Mouse (Mus musculus): ENCODE results near the gene Mnd1. TPM values are rescaled to one million over a fixed set of nuclear protein-coding genes. Genes with fewer than 3 reads are reported as not detected.

Mnd1 gene
- polyA plus RNA-seq, 1 experiment from 2014 or later: 1.8 TPM

GRCm38 (mm10) chr3:84126721-84127120, 28.9 kb downstream of the Mnd1 start:
- no peaks in the 10 kb centered on the region for H3K36me3 ChIP-seq
- H3K9me3 ChIP-seq: no peaks in the 10 kb centered on the region
- no peaks in the 10 kb centered on the region for H3K4me1 ChIP-seq (replicated peaks)
- ATAC-seq (ENCODE audit: low FRiP score, low read depth): no peak
- no peak overlapping the region for H3K9ac ChIP-seq
- no peak overlapping the region for H3K27ac ChIP-seq (replicated peaks)
- no peaks in the 10 kb centered on the region for H3K27me3 ChIP-seq
- H3K4me2 ChIP-seq: no peak overlapping the region
- no peak overlapping the region for H3K4me3 ChIP-seq
- WGBS: 89% methylated on average over 3 of the region's 3 CpGs

GRCm38 (mm10) chr3:84125704-84126289, 29.8 kb downstream of the Mnd1 start:
- no peak overlapping the region for H3K4me2 ChIP-seq
- 54% methylated on average over 6 of the region's 6 CpGs for WGBS
- H3K27ac ChIP-seq (replicated peaks): no peak overlapping the region
- H3K9me3 ChIP-seq: no peaks in the 10 kb centered on the region
- H3K27me3 ChIP-seq: no peaks in the 10 kb centered on the region
- no peaks in the 10 kb centered on the region for H3K4me1 ChIP-seq (replicated peaks)
- no peak overlapping the region for H3K4me3 ChIP-seq
- H3K36me3 ChIP-seq: no peaks in the 10 kb centered on the region
- ATAC-seq (ENCODE audit: low FRiP score, low read depth): no peak
- H3K9ac ChIP-seq: no peak overlapping the region

- H3K9ac ChIP-seq: no peak overlapping the region
- no peak overlapping the region for H3K4me3 ChIP-seq
- H3K4me2 ChIP-seq: no peak overlapping the region
- no peak overlapping the region for H3K27ac ChIP-seq (replicated peaks)
- ATAC-seq (ENCODE audit: low FRiP score, low read depth): no peak
- no peaks in the 10 kb centered on the region for H3K27me3 ChIP-seq
- H3K9me3 ChIP-seq: no peaks in the 10 kb centered on the region
- H3K36me3 ChIP-seq: no peaks in the 10 kb centered on the region
- WGBS: 73% methylated on average over 3 of the region's 3 CpGs
- H3K4me1 ChIP-seq (replicated peaks): no peaks in the 10 kb centered on the region
Measured at GRCm38 (mm10) chr3:84123461-84123860, 32.1 kb downstream of the Mnd1 start.

- H3K9ac ChIP-seq: no peak overlapping the region
- no peaks in the 10 kb centered on the region for H3K27me3 ChIP-seq
- WGBS: 56% methylated on average over 7 of the region's 7 CpGs
- no peak overlapping the region for H3K4me3 ChIP-seq
- H3K4me2 ChIP-seq: no peak overlapping the region
- H3K9me3 ChIP-seq: no peaks in the 10 kb centered on the region
- H3K27ac ChIP-seq (replicated peaks): no peak overlapping the region
- no peaks in the 10 kb centered on the region for H3K4me1 ChIP-seq (replicated peaks)
- ATAC-seq (ENCODE audit: low FRiP score, low read depth): no peak
- H3K36me3 ChIP-seq: no peaks in the 10 kb centered on the region
Measured at GRCm38 (mm10) chr3:84118718-84119117, 36.9 kb downstream of the Mnd1 start.

- no peak overlapping the region for H3K4me2 ChIP-seq
- H3K36me3 ChIP-seq: no peaks in the 10 kb centered on the region
- H3K9ac ChIP-seq: no peak overlapping the region
- H3K4me1 ChIP-seq (replicated peaks): no peaks in the 10 kb centered on the region
- 86% methylated on average over 7 of the region's 7 CpGs for WGBS
- H3K27me3 ChIP-seq: no peaks in the 10 kb centered on the region
- no peak overlapping the region for H3K4me3 ChIP-seq
- no peak for ATAC-seq (ENCODE audit: low FRiP score, low read depth)
- H3K9me3 ChIP-seq: no peaks in the 10 kb centered on the region
- H3K27ac ChIP-seq (replicated peaks): no peak overlapping the region
Measured at GRCm38 (mm10) chr3:84118178-84118577, 37.4 kb downstream of the Mnd1 start.

GRCm38 (mm10) chr3:84108614-84109013, 47.0 kb downstream of the Mnd1 start:
- Histone ChIP-seq H3K36me3 (no peaks in the 10 kb centered on the region), H3K27me3 (no peaks in the 10 kb centered on the region), H3K4me3 (no peak overlapping the region), H3K4me1 (replicated peaks) (no peaks in the 10 kb centered on the region), H3K27ac (replicated peaks) (no peak overlapping the region), H3K9me3 (no peaks in the 10 kb centered on the region), H3K4me2 (no peak overlapping the region), H3K9ac (no peak overlapping the region)
- WGBS: 83% methylated on average over 2 of the region's 2 CpGs
- no peak for ATAC-seq (ENCODE audit: low FRiP score, low read depth)

- Histone ChIP-seq H3K27me3 (no peaks in the 10 kb centered on the region), H3K4me1 (replicated peaks) (no peaks in the 10 kb centered on the region), H3K9me3 (no peaks in the 10 kb centered on the region), H3K4me2 (no peak overlapping the region), H3K4me3 (no peak overlapping the region), H3K27ac (replicated peaks) (no peak overlapping the region), H3K9ac (no peak overlapping the region), H3K36me3 (no peaks in the 10 kb centered on the region)
- WGBS: 79% methylated on average over 2 of the region's 2 CpGs
- no peak for ATAC-seq (ENCODE audit: low FRiP score, low read depth)
Measured at GRCm38 (mm10) chr3:84106106-84106505, 49.5 kb downstream of the Mnd1 start.

GRCm38 (mm10) chr3:84103536-84103935, 52.0 kb downstream of the Mnd1 start:
- 78% methylated on average over 2 of the region's 2 CpGs for WGBS
- no peak for ATAC-seq (ENCODE audit: low FRiP score, low read depth)
- no peak overlapping the region for H3K9ac ChIP-seq
- H3K9me3 ChIP-seq: no peaks in the 10 kb centered on the region
- no peaks in the 10 kb centered on the region for H3K4me1 ChIP-seq (replicated peaks)
- H3K4me3 ChIP-seq: no peak overlapping the region
- H3K27ac ChIP-seq (replicated peaks): no peak overlapping the region
- no peaks in the 10 kb centered on the region for H3K27me3 ChIP-seq
- no peak overlapping the region for H3K4me2 ChIP-seq
- H3K36me3 ChIP-seq: no peaks in the 10 kb centered on the region

- Histone ChIP-seq H3K4me1 (replicated peaks) (no peaks in the 10 kb centered on the region), H3K4me3 (no peak overlapping the region), H3K9me3 (no peaks in the 10 kb centered on the region), H3K36me3 (no peaks in the 10 kb centered on the region), H3K27ac (replicated peaks) (no peak overlapping the region), H3K27me3 (no peaks in the 10 kb centered on the region), H3K9ac (no peak overlapping the region), H3K4me2 (no peak overlapping the region)
- no peak for ATAC-seq (ENCODE audit: low FRiP score, low read depth)
- WGBS: 96% methylated on average over 2 of the region's 2 CpGs
Measured at GRCm38 (mm10) chr3:84092875-84093274, 62.7 kb downstream of the Mnd1 start.

GRCm38 (mm10) chr3:84090982-84091381, 64.6 kb downstream of the Mnd1 start:
- H3K4me1 ChIP-seq (replicated peaks): no peaks in the 10 kb centered on the region
- H3K27me3 ChIP-seq: no peaks in the 10 kb centered on the region
- H3K9me3 ChIP-seq: no peaks in the 10 kb centered on the region
- ATAC-seq (ENCODE audit: low FRiP score, low read depth): no peak
- no peak overlapping the region for H3K4me2 ChIP-seq
- 33% methylated on average over 2 of the region's 2 CpGs for WGBS
- H3K36me3 ChIP-seq: no peaks in the 10 kb centered on the region
- no peak overlapping the region for H3K27ac ChIP-seq (replicated peaks)
- H3K9ac ChIP-seq: no peak overlapping the region
- H3K4me3 ChIP-seq: no peak overlapping the region

- no peaks in the 10 kb centered on the region for H3K4me1 ChIP-seq (replicated peaks)
- no peaks in the 10 kb centered on the region for H3K36me3 ChIP-seq
- no peak overlapping the region for H3K9ac ChIP-seq
- no peak overlapping the region for H3K4me3 ChIP-seq
- no peak overlapping the region for H3K27ac ChIP-seq (replicated peaks)
- no peak for ATAC-seq (ENCODE audit: low FRiP score, low read depth)
- no peaks in the 10 kb centered on the region for H3K27me3 ChIP-seq
- no peak overlapping the region for H3K4me2 ChIP-seq
- H3K9me3 ChIP-seq: no peaks in the 10 kb centered on the region
- 76% methylated on average over 2 of the region's 2 CpGs for WGBS
Measured at GRCm38 (mm10) chr3:84086921-84087320, 68.7 kb downstream of the Mnd1 start.

- no peak overlapping the region for H3K9ac ChIP-seq
- H3K36me3 ChIP-seq: no peaks in the 10 kb centered on the region
Measured at GRCm38 (mm10) chr3:84086337-84086736, 69.2 kb downstream of the Mnd1 start.

GRCm38 (mm10) chr3:84085429-84085828, 70.2 kb downstream of the Mnd1 start:
- 64% methylated on average over 9 of the region's 9 CpGs for WGBS
- no peaks in the 10 kb centered on the region for H3K4me1 ChIP-seq (replicated peaks)
- no peaks in the 10 kb centered on the region for H3K9me3 ChIP-seq
- H3K36me3 ChIP-seq: no peaks in the 10 kb centered on the region
- no peak overlapping the region for H3K27ac ChIP-seq (replicated peaks)
- H3K9ac ChIP-seq: no peak overlapping the region
- no peak for ATAC-seq (ENCODE audit: low FRiP score, low read depth)
- H3K4me3 ChIP-seq: no peak overlapping the region
- no peak overlapping the region for H3K4me2 ChIP-seq
- no peaks in the 10 kb centered on the region for H3K27me3 ChIP-seq

More at GRCm38 (mm10) chr3:84086337-84086736, 69.2 kb downstream of the Mnd1 start:
- no peak for ATAC-seq (ENCODE audit: low FRiP score, low read depth)
- Histone ChIP-seq H3K27me3 (no peaks in the 10 kb centered on the region), H3K9me3 (no peaks in the 10 kb centered on the region), H3K4me2 (no peak overlapping the region), H3K27ac (replicated peaks) (no peak overlapping the region), H3K4me1 (replicated peaks) (no peaks in the 10 kb centered on the region), H3K4me3 (no peak overlapping the region)
- 91% methylated on average over 7 of the region's 7 CpGs for WGBS

Data from hindbrain, embryonic 15.5 days (tissue).